Mouse (Mus musculus) heart, embryonic 15.5 days (tissue): Measurements from ENCODE around the gene Pitpna. TPM values are rescaled to one million over a fixed set of nuclear protein-coding genes. Genes with fewer than 3 reads are reported as not detected.

Experiments
- ATAC-seq: fragments of 200-750 bp; cut with Nextera tagmentation; replicated peaks from 2 replicates; pipeline ENCODE4 v1.8.0; 2017; ENCODE audit warnings: low read depth, moderate TSS enrichment; ENCODE audit not compliant: insufficient number of reproducible peaks, insufficient read depth, low FRiP score
- H3K27ac ChIP-seq: fragments of 300-500 bp; sonication (generic); 2 replicates; pipeline ENCODE4 v1.5.1; 2015; ENCODE audit warnings: mild to moderate bottlenecking, inconsistent platforms
- H3K27me3 ChIP-seq: fragments of 300-500 bp; sonication (generic); 2 replicates; pipeline ENCODE4 v1.6.1; 2015; ENCODE audit warnings: inconsistent platforms
- H3K36me3 ChIP-seq: fragments of 300-500 bp; sonication (generic); 2 replicates; pipeline ENCODE4 v1.6.1; 2015; ENCODE audit warnings: mild to moderate bottlenecking, inconsistent platforms
- H3K4me1 ChIP-seq: fragments of 300-500 bp; sonication (generic); replicated peaks from 2 replicates; pipeline ENCODE4 v1.6.1; 2015; ENCODE audit warnings: inconsistent platforms
- H3K4me2 ChIP-seq: fragments of 300-500 bp; sonication (generic); 2 replicates; pipeline ENCODE4 v1.6.1; 2015; ENCODE audit warnings: inconsistent platforms, mild to moderate bottlenecking, moderate library complexity
- H3K4me3 ChIP-seq: fragments of 300-500 bp; sonication (generic); 2 replicates; pipeline ENCODE4 v1.5.1; 2015; ENCODE audit warnings: mild to moderate bottlenecking, inconsistent platforms
- H3K9ac ChIP-seq: fragments of 300-500 bp; sonication (generic); 2 replicates; pipeline ENCODE4 v1.6.1; 2015; ENCODE audit warnings: mild to moderate bottlenecking, inconsistent platforms
- H3K9me3 ChIP-seq: fragments of 300-500 bp; sonication (generic); replicated peaks from 2 replicates; pipeline ENCODE4 v1.6.1; 2016; ENCODE audit warnings: inconsistent platforms
- WGBS: fragments of 180-500 bp; shearing (Covaris S2); methylation state at CpG from one replicate; pipeline ENCODE4 v1.1.7; 2015; ENCODE audit warnings: mixed read lengths; 5-methylcytosine and 5-hydroxymethylcytosine counted together
- polyA plus RNA-seq: library from polyadenylated mRNA; unstranded; fragments of >200 nt; fragmentation: Nextera tagmentation; extraction: Ambion mirVana; gene quantifications from 2 replicates; pipeline ENCODE4 v1.2.1, GENCODE M21; 2015

Gene Pitpna
- polyA plus RNA-seq, 1 experiment from 2014 or later = 63.4 TPM

DNA sequence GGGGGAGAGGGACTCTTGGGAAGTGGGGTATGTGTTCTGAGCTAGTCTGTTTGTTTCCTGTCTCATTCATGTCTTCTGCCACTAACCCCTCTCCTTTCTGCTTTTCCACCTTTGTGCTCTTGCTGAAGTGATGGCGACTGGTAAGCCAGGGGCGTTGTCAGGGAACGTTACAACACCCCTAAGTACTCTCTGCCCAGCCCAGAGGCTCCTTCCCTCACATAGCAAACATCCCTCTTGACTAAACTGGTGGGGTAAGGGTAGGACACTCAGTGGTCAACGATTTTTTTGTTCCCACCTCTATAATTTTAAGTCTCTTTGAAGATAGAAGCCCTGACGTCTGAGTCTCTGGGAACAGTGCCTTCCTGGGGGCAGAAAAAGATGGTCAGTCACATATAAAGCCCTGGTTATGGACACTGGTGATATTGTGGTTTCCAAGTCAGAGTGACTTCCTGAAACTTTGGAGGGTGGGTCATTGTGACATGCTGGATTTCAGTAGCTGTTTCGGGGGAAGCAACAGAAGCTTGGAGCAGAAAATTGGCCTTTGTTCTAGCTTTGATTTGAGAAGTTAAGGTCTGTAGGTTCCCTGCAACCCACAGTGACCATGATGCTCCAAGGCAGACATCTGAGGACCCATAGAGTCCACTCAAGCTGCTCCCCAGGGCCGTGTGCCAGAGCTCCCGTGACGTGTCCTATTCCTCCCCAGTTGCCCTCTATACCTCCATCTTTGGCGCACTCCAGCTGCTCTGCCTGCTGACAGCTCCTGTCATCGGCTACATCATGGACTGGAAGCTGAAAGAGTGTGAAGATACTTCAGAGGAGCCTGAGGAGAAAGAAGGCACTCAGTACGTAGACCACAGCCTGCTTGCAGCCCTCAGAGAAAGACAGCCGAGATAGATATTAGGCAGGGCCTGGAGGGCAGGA, 21.4 kb upstream of the Pitpna start:
- WGBS = 52% methylated on average over 13 of the region's 13 CpGs
- Histone ChIP-seq H3K9me3 (no peaks in the 10 kb centered on the region), H3K4me2 (no peak overlapping the region), H3K27me3 (peaks cover 20% of the 10 kb centered on the region), H3K9ac (no peak overlapping the region), H3K4me3 (no peak overlapping the region), H3K36me3 (no peaks in the 10 kb centered on the region), H3K4me1 (peaks cover 45% of the 10 kb centered on the region), H3K27ac (no peak overlapping the region)
- ATAC-seq = no peak

DNA sequence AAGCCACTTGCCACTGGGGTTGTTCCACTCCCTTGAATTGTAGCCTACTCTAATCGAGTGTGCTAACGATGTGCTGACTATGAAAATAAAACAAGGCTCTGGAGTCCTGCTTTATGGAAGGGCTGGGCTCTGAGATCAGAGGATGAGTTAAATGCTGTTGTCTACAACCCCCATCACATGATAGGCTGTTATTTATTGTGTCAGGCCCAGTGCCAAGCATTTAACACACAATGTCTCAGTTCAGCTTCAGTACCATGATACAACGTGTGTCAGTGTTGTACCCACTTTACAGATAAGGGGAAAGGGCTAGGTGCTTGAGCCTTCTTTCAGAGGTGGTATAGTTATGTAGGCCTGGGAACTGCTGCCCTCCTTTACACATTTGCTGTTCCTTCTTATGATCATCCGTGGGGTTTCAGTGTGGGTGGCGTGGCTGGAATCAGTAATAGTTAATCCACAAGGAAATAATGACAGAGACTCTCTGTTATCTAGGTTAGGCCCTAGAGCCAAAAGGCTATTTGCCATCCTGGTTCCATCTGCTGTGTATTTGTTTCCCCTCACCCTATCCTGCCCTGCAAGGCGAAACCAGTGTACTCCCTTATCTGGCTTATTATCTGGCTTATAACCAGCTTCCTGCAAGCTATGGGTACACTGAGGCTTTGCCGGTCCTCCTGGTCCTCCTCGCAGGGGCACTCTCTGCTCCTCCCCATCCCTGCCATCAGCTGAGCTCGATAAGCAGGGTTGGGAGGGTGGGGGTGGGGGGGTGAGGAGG, 20.4 kb upstream of the Pitpna start:
- ATAC-seq = no peak
- Histone ChIP-seq H3K36me3 (no peaks in the 10 kb centered on the region), H3K4me1 (peaks cover 46% of the 10 kb centered on the region), H3K9me3 (no peaks in the 10 kb centered on the region), H3K4me3 (no peak overlapping the region), H3K9ac (no peak overlapping the region), H3K4me2 (no peak overlapping the region), H3K27me3 (peaks cover 30% of the 10 kb centered on the region), H3K27ac (no peak overlapping the region)
- WGBS = 31% methylated on average over 9 of the region's 9 CpGs

DNA sequence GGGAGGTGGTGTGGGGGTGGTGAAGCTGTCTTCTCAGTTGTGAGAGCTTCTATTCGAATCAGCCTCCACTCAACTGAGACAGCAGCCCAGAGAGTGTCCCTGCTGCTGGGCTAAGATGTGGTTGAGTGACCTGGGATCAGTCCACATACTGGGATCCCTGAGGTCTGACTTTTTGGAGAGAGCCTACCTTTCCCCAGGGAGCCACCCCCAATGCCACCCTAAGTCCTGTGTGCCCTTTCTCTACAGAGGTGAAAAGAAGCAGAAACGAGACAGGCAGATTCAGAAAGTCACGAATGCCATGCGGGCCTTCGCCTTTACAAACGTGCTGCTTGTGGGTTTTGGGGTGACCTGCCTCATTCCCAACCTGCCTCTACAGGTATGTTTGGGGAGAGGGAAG, 19.8 kb upstream of the Pitpna start:
- Histone ChIP-seq H3K9ac (no peak overlapping the region), H3K27me3 (peaks cover 33% of the 10 kb centered on the region), H3K36me3 (no peaks in the 10 kb centered on the region), H3K4me3 (no peak overlapping the region), H3K4me1 (peaks cover 46% of the 10 kb centered on the region), H3K27ac (no peak overlapping the region), H3K4me2 (no peak overlapping the region), H3K9me3 (no peaks in the 10 kb centered on the region)
- 81% methylated on average over 6 of the region's 6 CpGs for WGBS
- no peak for ATAC-seq

DNA sequence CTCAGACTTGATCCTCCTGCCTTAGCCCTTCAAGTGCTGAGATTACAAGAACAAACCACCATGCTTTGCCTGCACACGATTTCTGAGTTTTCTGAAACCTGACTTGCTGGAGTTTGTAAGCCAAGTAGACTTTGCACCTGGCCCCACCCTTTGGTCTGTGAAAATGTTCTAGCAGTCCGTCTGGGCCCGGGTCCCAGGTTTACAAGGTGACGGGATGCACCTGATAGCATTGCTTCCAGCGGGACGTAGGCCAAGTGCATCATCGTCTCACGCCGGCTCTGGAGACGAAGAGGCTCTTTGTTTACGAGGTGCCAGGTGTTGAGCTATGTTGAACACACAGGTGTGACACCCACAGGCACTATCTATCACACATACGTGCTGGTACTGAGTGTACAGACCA, 18.9 kb upstream of the Pitpna start:
- no peak overlapping the region for H3K4me2 ChIP-seq
- H3K9me3 ChIP-seq = no peaks in the 10 kb centered on the region
- no peak overlapping the region for H3K27ac ChIP-seq
- H3K9ac ChIP-seq = no peak overlapping the region
- H3K4me1 ChIP-seq = peaks cover 39% of the 10 kb centered on the region
- no peak for ATAC-seq
- 88% methylated on average over 12 of the region's 12 CpGs for WGBS
- peaks cover 36% of the 10 kb centered on the region for H3K27me3 ChIP-seq
- no peak overlapping the region for H3K4me3 ChIP-seq
- no peaks in the 10 kb centered on the region for H3K36me3 ChIP-seq

DNA sequence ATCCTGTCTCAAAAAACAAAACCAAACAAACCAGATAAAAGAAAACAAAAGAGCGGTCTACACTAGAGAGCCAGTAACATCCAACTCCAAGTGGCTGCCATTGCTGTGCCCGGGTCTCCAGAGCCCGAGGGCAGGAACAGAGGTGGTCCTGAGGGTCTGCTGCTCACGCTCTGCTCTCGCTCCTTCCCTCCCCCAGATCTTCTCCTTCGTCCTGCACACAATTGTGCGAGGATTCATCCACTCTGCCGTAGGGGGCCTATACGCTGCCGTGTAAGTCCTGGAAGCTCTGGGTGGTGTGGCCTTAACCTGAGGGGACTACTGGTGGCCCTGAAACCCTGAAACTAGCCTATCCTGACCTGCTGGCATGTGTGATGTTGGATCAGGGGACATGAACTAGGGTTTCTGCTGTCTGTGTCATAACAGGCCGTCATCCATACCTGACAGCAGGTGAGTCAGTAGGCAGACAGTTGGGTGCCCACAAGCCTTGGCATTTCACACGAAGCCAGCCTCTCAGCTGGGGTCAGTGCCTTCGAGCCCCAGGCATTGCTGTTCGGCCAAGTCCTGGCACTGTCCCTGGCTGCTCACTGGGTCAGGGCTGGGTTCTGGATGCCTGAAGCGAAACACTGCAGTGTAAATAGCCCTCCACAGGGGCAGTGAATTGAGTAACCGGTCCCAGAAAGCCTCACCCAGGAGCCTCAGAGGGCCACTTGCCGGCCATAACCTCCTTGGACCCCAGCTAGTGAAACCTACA, 17.3 kb upstream of the Pitpna start:
- Histone ChIP-seq H3K9me3 (no peaks in the 10 kb centered on the region), H3K4me3 (no peak overlapping the region), H3K27me3 (peaks cover 38% of the 10 kb centered on the region), H3K27ac (no peak overlapping the region), H3K4me2 (no peak overlapping the region), H3K9ac (no peak overlapping the region), H3K36me3 (no peaks in the 10 kb centered on the region), H3K4me1 (peaks cover 33% of the 10 kb centered on the region)
- WGBS = 87% methylated on average over 17 of the region's 17 CpGs
- ATAC-seq = no peak

- 0 out of 2 replicates have a peak, but pooled peaks have one; percentile 3 for ATAC-seq
- Histone ChIP-seq H3K4me1 (peaks cover 27% of the 10 kb centered on the region), H3K9me3 (no peaks in the 10 kb centered on the region), H3K36me3 (no peaks in the 10 kb centered on the region), H3K4me3 (no peak overlapping the region), H3K9ac (no peak overlapping the region), H3K4me2 (no peak overlapping the region), H3K27ac (no peak overlapping the region), H3K27me3 (peaks cover 38% of the 10 kb centered on the region)
- 61% methylated on average over 14 of the region's 14 CpGs for WGBS
Measured at GRCm38 (mm10) chr11:75571126-75571990, 16.5 kb upstream of the Pitpna start.

DNA sequence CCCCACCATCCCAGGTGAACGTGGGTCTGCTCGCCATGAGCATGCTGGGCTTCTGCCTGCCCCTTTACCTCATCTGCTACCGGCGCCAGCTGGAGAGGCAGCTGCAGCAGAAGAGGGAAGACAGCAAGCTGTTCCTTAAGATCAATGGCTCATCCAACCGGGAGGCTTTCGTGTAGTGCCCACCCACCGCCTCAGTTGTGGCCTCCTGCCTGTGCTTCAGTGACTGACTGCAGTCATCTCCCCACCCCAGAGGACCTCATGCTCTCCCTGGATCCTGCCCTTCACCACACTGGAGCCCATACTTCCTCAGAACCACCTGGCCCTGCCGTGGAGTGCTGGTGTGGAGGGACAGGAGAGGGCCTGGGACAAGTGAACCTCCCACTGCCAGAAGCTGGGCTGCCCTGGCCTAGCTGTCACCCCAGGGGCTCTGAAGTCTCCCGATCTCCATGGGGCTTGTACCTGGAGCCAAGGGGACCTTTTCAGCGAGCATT, 15.6 kb upstream of the Pitpna start:
- ATAC-seq = no peak
- Histone ChIP-seq H3K27ac (0 out of 2 replicates have a peak overlapping the region, but pooled peaks have one; percentile 38), H3K4me2 (peak overlapping the region; percentile 16; the same call in 1 of the 2 replicates), H3K9me3 (no peaks in the 10 kb centered on the region), H3K36me3 (no peaks in the 10 kb centered on the region), H3K4me1 (peaks cover 17% of the 10 kb centered on the region), H3K27me3 (peaks cover 38% of the 10 kb centered on the region), H3K9ac (no peak overlapping the region; the same call in 1 of the 2 replicates), H3K4me3 (no peak overlapping the region)
- WGBS = 27% methylated on average over 10 of the region's 10 CpGs

DNA sequence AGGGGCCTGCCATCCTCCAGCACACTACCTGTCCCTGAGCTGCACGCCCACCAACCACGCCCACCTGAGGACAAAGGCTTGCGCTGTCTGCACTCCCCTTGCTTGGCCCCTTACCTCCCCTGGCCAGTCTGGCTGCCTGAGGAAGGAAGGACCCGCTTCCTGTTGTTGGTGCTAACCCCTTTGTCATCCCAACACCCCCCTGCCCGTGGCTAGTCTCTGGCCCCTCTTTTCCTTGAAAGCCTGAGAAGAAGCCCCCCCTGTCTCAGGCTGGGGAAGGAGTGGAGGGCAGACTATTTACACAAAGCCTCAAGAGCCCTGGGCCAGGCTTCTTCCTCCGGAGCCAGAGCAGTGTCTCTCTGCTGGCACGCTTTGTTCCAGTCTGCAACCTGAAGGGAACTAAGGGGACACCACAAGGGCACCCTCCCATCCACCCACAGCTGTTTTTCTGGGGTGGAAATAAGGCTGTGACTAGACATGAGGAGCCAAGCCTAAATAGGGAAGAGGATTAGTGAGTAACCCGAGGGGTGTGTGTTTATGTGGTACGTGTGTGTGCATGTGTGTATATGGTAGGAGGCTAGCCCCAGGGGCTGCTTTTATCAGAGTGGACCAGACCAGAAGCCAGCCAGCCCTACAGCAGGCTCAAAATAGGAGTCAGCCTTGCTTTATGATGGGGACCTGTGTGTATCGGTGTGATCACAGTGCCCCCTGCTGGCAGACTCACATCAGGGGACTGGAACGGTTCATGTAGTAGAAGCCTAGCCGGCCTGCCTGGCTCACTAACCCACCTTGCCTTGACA, 14.8 kb upstream of the Pitpna start:
- no peaks in the 10 kb centered on the region for H3K9me3 ChIP-seq
- H3K27me3 ChIP-seq = peaks cover 38% of the 10 kb centered on the region
- H3K9ac ChIP-seq = no peak overlapping the region; the same call in none of the 2 replicates
- no peak overlapping the region for H3K4me3 ChIP-seq
- H3K27ac ChIP-seq = peak overlapping the region; percentile 38; the same call in 1 of the 2 replicates
- H3K4me2 ChIP-seq = peak overlapping the region; percentile 16; the same call in 1 of the 2 replicates
- 13% methylated on average over 12 of the region's 12 CpGs for WGBS
- no peaks in the 10 kb centered on the region for H3K36me3 ChIP-seq
- peak; percentile 86 for ATAC-seq
- H3K4me1 ChIP-seq = peaks cover 12% of the 10 kb centered on the region

- Histone ChIP-seq H3K27ac (no peak overlapping the region), H3K4me2 (no peak overlapping the region), H3K36me3 (no peaks in the 10 kb centered on the region), H3K4me3 (no peak overlapping the region), H3K9me3 (no peaks in the 10 kb centered on the region), H3K27me3 (peaks cover 32% of the 10 kb centered on the region), H3K9ac (no peak overlapping the region), H3K4me1 (peaks cover 12% of the 10 kb centered on the region)
- WGBS = 76% methylated on average over 5 of the region's 5 CpGs
- no peak for ATAC-seq
Measured at GRCm38 (mm10) chr11:75574378-75575123, 13.3 kb upstream of the Pitpna start.
